Mouse (Mus musculus): Measurements from ENCODE around the gene Skor1. TPM values are rescaled to one million over a fixed set of nuclear protein-coding genes. Genes with fewer than 3 reads are reported as not detected.

Skor1 gene
- polyA plus RNA-seq, 1 experiment = not detected

DNA sequence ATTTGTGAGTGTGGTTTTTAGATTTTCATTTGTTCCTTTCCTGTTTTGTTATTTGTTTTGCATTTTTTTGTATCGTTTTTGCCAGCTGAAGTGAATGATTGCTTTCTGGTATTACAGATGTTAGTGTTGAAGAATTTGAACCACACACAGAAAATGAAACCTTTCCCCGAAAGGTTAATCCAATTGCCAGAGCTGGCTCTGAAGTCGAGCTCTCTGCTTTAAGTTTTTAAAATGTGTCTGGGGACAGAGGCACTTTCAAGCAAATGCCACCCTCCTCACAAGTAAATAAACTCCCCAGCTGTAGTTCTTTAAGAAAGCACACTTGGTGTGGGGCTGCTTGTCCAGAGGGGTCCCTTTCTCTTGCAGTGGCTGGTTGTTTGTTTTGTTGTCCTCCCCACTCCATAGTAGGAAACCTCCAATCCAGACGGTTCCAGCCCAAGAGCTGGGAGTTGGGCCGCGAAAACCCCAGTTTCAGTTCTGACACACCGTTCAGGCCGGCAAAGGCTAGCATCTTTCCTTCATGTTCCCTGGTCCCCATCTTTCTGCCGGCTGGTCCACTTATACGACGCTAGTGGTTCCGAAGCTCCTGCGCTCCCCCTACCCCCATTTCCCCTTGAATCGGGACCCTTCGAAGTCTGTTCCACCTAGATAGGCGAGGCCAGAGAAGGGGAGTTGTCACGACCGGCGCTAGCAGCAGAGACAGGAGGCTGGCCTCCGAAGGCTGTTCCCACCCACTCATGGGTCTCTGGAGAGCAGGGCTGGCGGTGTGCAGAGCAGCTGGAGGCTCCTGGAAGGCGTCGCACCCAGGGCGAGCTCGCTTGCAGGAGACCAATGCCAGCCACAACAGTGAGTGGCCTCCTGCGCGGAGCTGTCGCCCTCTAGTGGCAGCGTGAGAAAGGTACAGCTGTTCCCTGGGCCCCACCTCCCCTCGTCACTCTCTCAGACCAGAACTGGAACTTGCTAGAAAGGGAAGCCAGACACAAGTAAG, 25.0 kb downstream of the Skor1 start:
- H3K27ac ChIP-seq (ENCODE audit: insufficient read depth, low read length) = peak overlapping the region; percentile 84
- peak overlapping the region; percentile 42 for H3K4me3 ChIP-seq (ENCODE audit: insufficient read depth, low read length)
- peaks cover 7% of the 10 kb centered on the region; the same call in 1 of the 2 replicates for H3K4me1 ChIP-seq (ENCODE audit: control insufficient read depth, insufficient read depth, low read length)
- peak; percentile 70 for TF ChIP-seq POLR2A (IDR thresholded peaks at IDR 0.05; ENCODE audit: low read depth, low read length)
- peak; percentile 100 for TF ChIP-seq CTCF (IDR thresholded peaks at IDR 0.05; ENCODE audit: borderline replicate concordance, insufficient read depth, low read length)

DNA sequence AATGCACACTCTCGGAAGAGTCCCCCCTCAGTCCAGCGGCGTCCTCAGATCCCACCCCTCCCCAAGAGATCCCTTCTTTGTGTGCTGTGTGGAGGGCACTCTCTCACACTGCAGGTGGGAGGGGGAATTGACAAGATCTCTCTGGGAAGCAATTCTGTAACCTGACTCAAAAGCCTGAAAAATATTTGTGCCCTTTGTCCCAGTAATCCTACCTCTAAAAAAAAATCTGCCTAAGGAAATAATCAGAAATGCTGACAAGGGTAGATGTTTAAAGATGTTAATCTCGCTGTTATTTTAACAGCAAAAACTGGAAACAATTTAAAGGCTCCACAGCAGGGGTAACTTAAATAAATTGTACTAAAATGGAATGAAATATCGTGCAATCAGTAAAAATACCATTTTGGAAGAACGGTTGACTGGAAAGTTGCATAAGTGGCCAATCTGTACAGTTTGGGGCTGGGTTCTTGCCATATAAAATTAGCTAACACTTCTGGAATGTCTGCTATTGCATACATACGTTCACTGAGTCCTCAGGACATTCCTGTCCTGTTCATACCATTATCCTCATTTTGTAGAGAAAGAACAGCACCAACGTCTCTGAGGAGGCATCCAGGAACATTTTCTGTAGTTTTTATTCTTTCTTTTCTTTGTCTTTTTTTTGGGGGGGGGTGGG, 26.5 kb downstream of the Skor1 start:
- Histone ChIP-seq H3K27ac (ENCODE audit: insufficient read depth, low read length) (peak overlapping the region; percentile 80), H3K4me1 (ENCODE audit: control insufficient read depth, insufficient read depth, low read length) (peaks cover 7% of the 10 kb centered on the region; the same call in 1 of the 2 replicates), H3K4me3 (ENCODE audit: insufficient read depth, low read length) (no peak overlapping the region)
- TF ChIP-seq CTCF (IDR thresholded peaks at IDR 0.05; ENCODE audit: borderline replicate concordance, insufficient read depth, low read length) (no peak), POLR2A (IDR thresholded peaks at IDR 0.05; ENCODE audit: low read depth, low read length) (no peak)

DNA sequence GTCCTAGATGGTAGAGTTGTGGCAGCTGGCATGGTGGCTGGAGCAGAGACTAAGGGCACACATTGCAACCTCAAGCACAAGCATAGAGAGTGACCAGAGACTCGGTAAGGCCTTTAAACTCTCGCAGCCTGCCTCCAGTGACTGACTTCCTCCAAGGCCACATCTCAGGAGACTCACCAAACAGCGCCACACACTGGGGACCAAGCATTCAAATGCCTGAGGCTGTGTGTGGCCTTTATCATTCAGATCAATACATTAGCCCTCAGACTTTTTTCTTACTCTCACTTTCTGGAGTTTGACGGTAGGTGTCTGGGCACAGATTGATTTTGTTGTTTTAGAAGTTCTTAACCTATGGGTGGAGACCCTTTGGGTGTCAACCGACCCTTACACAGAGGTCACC, 30.4 kb downstream of the Skor1 start:
- TF ChIP-seq POLR2A (IDR thresholded peaks at IDR 0.05; ENCODE audit: low read depth, low read length) = no peak
- TF ChIP-seq CTCF (IDR thresholded peaks at IDR 0.05; ENCODE audit: borderline replicate concordance, insufficient read depth, low read length) = no peak
- Histone ChIP-seq H3K4me3 (ENCODE audit: insufficient read depth, low read length) (no peak overlapping the region), H3K4me1 (ENCODE audit: control insufficient read depth, insufficient read depth, low read length) (peaks cover 7% of the 10 kb centered on the region; the same call in 1 of the 2 replicates), H3K27ac (ENCODE audit: insufficient read depth, low read length) (no peak overlapping the region)

DNA sequence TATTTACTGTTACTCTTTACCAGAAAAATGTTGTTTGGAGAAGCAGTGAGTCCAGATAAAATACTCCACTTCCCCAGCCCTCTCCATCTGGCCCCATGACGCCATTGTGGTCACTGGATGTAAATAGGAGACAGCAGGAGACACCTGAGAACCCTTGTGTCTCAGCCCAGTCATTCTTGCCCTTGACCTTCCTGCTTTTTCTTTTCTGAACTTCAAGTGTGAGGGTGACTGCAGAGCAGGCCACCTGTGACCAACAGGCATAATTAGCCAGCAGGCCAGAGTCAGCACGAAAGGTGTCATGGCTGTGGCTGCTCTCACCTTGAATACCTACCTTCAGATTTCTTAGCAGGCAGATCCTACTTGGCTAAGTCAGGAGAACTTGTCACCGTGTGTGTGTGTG, 36.2 kb downstream of the Skor1 start:
- Histone ChIP-seq H3K4me1 (ENCODE audit: control insufficient read depth, insufficient read depth, low read length) (no peaks in the 10 kb centered on the region), H3K27ac (ENCODE audit: insufficient read depth, low read length) (no peak overlapping the region), H3K4me3 (ENCODE audit: insufficient read depth, low read length) (no peak overlapping the region)
- TF ChIP-seq CTCF (IDR thresholded peaks at IDR 0.05; ENCODE audit: borderline replicate concordance, insufficient read depth, low read length) (no peak), POLR2A (IDR thresholded peaks at IDR 0.05; ENCODE audit: low read depth, low read length) (no peak)

DNA sequence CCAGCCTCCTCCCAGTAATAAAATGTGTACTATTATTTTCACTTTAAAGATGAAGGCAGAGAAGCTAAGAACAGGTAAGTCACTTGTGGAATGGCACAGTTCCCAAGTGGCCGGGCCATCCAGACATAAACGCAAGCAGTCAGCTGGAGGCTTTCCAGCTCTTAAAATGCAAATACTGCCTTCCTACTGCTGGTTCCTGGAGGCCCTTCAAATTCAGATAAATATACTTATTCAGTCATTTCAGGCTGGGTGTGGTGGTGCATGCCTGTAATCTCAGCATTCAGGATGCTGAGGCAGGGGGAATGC, 39.0 kb downstream of the Skor1 start:
- no peak overlapping the region for H3K4me3 ChIP-seq (ENCODE audit: insufficient read depth, low read length)
- H3K27ac ChIP-seq (ENCODE audit: insufficient read depth, low read length) = peak overlapping the region; percentile 95

DNA sequence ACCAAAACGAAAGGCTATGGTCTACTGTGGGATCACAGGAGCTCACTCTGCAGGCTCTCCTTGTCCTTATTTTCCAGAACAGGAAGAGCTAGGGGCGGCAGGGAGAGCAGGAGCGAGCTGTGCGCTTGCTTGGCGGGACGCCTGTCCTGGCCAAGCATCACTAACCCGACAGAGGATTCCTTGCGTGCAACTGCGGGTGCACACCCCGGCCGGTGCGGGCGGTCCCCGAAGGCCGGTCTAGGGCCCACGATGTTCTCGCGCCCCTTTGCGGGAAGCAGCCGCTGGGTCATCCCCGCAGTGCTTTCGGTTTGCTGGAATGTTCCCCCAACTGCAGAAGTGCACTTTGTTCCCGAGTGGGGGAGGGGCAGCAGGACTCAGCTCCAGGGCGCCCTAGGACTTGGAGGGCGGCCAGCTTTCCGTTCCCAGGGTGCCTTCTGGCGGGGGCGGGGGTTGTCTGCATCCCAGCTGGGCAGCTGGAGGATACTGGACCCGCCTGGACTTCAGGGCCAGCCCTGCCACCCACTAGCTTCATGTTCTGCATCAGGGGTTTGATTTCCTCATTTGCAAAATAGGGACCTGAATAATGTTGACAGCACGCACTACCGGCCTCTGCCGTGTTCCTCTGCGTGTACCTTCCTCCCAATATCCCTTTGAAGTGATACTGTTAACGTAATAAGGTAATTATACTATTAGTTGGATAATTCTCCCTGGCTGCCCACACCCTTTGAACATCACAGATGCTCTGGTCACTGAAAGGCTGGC, 39.6 kb downstream of the Skor1 start:
- H3K4me3 ChIP-seq (ENCODE audit: insufficient read depth, low read length) = peak overlapping the region; percentile 43
- H3K4me1 ChIP-seq (ENCODE audit: control insufficient read depth, insufficient read depth, low read length) = no peaks in the 10 kb centered on the region
- H3K27ac ChIP-seq (ENCODE audit: insufficient read depth, low read length) = peak overlapping the region; percentile 95
- TF ChIP-seq CTCF (IDR thresholded peaks at IDR 0.05; ENCODE audit: borderline replicate concordance, insufficient read depth, low read length) (no peak), POLR2A (IDR thresholded peaks at IDR 0.05; ENCODE audit: low read depth, low read length) (0 out of 2 replicates have a peak, but pooled peaks have one; percentile 38)

More for the DNA sequence above, 39.0 kb downstream of the Skor1 start:
- H3K4me1 ChIP-seq (ENCODE audit: control insufficient read depth, insufficient read depth, low read length) = no peaks in the 10 kb centered on the region
- TF ChIP-seq POLR2A (IDR thresholded peaks at IDR 0.05; ENCODE audit: low read depth, low read length) (no peak), CTCF (IDR thresholded peaks at IDR 0.05; ENCODE audit: borderline replicate concordance, insufficient read depth, low read length) (no peak)

DNA sequence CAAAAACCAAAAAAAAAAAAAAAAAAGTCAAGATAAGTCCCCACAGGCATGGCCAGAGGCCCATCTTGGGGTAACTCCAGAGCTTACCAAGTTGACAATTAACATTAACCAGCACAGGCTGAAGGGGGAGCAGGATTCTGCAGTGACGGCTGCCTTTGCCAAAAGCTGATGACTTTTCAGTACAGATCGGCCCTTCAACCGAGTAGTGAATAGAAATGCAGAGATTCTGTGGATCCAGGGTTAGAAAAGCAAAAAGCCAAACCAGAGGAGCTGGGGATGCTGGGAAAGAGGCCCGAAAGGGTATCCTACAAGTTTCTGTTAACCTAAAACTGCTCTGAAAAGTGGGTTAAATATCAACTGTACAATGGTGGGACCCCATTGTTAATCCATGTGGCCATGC, 40.2 kb downstream of the Skor1 start:
- H3K4me1 ChIP-seq (ENCODE audit: control insufficient read depth, insufficient read depth, low read length) = no peaks in the 10 kb centered on the region
- no peak for TF ChIP-seq POLR2A (IDR thresholded peaks at IDR 0.05; ENCODE audit: low read depth, low read length)
- H3K27ac ChIP-seq (ENCODE audit: insufficient read depth, low read length) = peak overlapping the region; percentile 95
- peak overlapping the region; percentile 43 for H3K4me3 ChIP-seq (ENCODE audit: insufficient read depth, low read length)

DNA sequence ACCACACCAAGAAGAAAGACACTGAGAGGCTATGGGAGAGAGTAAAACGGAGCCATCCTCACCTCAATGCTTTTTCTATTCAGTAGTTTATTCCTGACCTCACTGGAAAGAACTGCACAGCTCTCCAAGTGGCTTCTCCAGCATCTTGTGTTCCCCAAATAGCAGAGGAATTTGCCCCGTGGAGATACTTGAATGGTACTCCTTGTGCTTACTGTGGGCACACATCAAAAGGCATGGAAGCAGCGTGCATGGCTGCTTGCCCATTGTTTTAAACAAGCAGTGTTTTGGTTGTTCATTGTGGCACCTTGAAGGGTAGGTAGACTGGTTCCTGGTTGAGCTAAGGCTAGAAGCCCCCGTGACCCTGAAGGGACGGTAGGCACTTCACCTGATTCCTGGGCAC, 48.1 kb downstream of the Skor1 start:
- Histone ChIP-seq H3K4me1 (ENCODE audit: control insufficient read depth, insufficient read depth, low read length) (peaks cover 10% of the 10 kb centered on the region), H3K27ac (ENCODE audit: insufficient read depth, low read length) (no peak overlapping the region), H3K4me3 (ENCODE audit: insufficient read depth, low read length) (no peak overlapping the region)
- TF ChIP-seq POLR2A (IDR thresholded peaks at IDR 0.05; ENCODE audit: low read depth, low read length) = no peak
- TF ChIP-seq CTCF (IDR thresholded peaks at IDR 0.05; ENCODE audit: borderline replicate concordance, insufficient read depth, low read length) = no peak

DNA sequence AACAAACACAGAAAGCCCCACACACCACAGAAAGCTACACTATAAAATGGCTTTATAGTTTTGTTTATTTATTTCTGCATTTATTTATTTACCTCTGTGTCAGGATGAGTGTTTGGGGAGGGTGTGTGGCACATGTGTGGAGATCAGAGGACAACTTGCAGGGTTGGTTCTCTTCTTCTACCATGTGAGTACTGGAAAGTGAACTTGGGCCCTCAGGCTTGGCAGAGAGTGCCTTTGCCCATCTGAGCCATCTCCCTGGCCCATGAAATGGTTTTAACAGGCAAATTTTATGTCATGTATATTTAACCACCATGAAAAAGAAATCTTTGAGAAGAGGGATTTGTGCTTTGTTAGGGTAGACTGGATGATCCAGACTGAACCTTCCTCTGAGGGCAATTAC, 48.9 kb downstream of the Skor1 start:
- H3K4me1 ChIP-seq (ENCODE audit: control insufficient read depth, insufficient read depth, low read length) = peaks cover 10% of the 10 kb centered on the region
- TF ChIP-seq POLR2A (IDR thresholded peaks at IDR 0.05; ENCODE audit: low read depth, low read length) = no peak
- TF ChIP-seq CTCF (IDR thresholded peaks at IDR 0.05; ENCODE audit: borderline replicate concordance, insufficient read depth, low read length) = no peak
- H3K27ac ChIP-seq (ENCODE audit: insufficient read depth, low read length) = no peak overlapping the region
- H3K4me3 ChIP-seq (ENCODE audit: insufficient read depth, low read length) = no peak overlapping the region

Data from embryonic fibroblast, embryonic 13.5 days (primary cell).